Mouse (Mus musculus) common myeloid progenitor, adult 5-6 weeks (primary cell): Measurements from ENCODE around the gene Ccdc65. TPM values are rescaled to one million over a fixed set of nuclear protein-coding genes. Genes with fewer than 3 reads are reported as not detected.
A peak's percentile ranks its signal among the peaks of the same experiment; 100 is the strongest.

Experiments
- ATAC-seq: replicated peaks from 2 replicates; pipeline ENCODE4 v1.8.0; 2016; ENCODE audit warnings: low read depth, mild to moderate bottlenecking, moderate TSS enrichment, inconsistent platforms; ENCODE audit not compliant: poor library complexity, severe bottlenecking
- total RNA-seq: library from RNA; stranded (forward); fragments of 200-1000, 187-1606 nt; gene quantifications from 2 replicates; pipeline ENCODE4 v1.2.3, GENCODE M21; 2017

The Ccdc65 gene
- total RNA-seq = not detected in 2 replicates

DNA sequence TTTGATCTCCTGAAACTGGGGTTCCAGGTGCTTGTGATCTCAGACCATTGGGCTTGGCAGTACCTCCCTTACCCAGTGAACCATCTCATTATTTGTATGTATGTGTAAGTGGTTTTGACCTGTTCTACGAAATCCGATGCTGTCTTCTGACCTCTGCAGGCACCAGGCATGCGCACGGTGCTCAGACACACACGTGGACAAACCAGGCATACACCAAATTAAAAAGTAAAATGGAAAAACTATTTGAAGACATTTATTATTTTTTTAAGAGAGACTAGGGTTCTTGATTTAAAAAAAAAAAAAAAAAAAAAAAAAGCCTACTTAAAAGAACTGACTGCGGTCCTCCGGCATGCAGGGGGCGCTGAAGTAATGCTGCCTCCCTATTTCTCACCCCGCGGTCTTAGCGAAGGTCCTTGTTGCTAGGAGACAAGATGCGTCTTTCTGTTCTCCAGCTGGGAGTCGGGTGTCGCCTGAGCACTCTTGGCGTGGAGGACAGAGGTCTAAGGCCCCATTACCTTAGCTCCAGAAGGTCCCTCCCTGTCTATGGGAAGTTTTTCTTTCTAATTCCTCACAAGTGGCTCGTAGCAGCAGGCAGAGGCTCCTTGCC, at the start of gene Ccdc65:
Ccdc65 (plus strand) TSS at position 442 of the 607 bp plus-strand sequence.
- ATAC-seq = peak; percentile 90

- peak; percentile 77 for ATAC-seq
These were observed 45.8 kb upstream of the Ccdc65 start for GRCm38 (mm10) chr15:98662198-98662566.

DNA sequence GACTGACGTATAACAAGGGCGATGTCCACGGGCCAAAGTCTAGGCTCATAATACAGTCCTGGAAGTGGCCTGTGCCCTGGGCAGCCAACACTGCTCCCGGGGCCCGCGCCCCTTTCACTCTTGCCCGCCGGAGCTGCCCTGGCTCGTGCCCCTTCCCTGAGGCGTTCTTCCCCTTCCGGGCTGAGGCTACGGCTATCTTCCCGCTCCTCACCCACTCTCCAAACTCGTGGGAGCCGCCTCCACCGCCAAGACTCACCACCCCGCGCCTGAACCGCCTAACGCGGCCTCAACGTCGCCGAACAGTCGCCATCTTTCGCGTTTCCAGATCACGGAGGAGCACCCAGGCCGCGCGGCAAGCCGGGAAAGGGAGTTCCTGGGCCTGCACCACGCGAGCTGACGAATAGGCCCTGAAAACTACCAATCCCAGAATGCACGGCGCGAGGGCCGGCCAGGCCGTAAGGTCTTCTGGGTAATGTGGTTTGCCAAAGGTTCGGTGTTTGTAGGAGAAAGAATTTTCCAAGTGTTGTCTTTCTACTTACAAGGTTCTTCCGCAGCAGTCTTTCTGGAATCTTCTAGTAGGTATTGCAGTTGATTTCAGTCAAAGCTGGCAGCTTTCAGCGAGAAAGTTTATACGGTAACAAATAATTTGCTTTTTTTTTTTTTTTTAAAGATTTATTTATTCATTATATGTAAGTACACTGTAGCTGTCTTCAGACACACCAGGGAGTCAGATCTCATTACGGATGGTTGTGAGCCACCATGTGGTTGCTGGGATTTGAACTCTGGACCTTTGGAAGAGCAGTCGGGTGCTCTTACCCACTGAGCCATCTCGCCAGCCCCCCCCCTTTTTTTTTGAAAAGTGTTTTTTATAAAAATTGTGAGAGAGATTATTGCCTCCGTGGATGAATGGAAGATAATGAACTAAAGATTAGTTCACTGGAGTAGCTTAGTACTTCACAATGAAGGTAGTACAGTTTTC, 45.2 kb upstream of the Ccdc65 start, which contains the start of gene Ddx23:
Ddx23 (minus strand) TSS at position 328 of the 979 bp plus-strand sequence.
- peak; percentile 95 for ATAC-seq

DNA sequence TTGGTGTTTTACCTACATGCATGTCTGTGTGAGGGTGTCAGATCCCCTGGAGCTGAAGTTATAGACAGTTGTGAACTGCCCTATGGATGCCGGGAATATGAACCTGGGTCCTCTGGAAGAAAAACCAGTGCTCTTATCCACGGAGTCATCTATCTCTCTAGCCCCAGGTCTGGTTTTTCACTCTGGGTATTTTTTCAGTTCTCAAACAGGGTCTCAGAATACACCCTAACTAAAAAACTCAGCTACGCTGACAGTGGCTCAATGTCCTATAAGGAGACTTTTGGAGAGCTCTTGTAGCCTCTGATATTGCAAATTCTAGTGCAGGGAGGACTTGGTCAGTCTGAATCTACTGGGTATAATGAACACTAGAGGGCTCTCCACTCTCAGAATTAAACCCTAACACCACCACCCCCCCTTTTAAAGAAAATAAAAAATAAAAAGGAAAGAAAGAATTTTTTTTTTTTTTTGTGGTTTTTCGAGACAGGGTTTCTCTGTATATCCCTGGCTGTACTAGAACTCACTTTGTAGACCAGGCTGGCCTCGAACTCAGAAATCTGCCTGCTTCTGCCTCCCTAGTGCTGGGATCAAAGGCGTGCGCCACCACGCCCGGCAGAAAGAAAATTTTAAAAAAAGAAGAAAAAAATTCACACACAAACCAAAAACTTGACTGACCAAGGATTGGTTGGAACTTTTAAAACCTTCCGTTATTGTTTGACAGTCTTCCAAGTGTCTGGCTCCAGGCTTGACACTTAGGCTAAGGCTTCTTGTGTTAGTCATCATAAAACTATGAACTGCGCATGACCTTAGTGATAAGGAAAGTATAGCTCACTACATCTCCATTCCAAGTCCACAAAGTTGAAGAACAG, 43.7 kb upstream of the Ccdc65 start:
- peak; percentile 45; the same call in 1 of the 2 replicates for ATAC-seq

- no peak for ATAC-seq
These were observed 35.4 kb upstream of the Ccdc65 start for GRCm38 (mm10) chr15:98672592-98672991.

GRCm38 (mm10) chr15:98673732-98674131, 34.3 kb upstream of the Ccdc65 start:
- no peak for ATAC-seq

GRCm38 (mm10) chr15:98674284-98674993, 33.6 kb upstream of the Ccdc65 start:
- no peak for ATAC-seq

DNA sequence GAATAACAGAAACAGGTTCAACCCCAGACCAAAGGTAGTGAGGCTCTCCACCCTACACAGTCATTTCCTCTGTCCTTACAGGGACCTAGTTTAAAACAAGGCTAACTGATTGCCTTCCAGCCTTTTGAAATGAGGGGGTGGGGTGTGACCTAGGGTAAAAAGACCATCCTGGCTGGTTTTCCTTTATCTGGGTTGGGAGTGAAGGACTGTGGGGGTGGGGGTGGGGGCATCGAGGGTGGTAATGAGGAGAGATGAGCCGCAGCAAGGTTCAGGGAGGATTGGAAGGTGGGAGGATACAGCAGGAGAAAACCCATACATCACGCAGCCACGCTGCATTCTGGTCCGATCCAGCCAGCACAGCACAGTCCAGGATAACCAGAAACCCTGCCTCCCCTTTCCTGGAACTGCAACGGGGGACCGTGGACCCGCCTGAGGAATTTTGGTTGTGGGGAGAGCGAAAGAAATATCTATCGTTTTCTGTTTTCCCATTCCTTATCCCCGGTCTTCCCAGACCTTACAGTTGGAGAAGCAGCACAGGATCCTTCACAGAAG, 32.9 kb upstream of the Ccdc65 start:
- no peak for ATAC-seq

DNA sequence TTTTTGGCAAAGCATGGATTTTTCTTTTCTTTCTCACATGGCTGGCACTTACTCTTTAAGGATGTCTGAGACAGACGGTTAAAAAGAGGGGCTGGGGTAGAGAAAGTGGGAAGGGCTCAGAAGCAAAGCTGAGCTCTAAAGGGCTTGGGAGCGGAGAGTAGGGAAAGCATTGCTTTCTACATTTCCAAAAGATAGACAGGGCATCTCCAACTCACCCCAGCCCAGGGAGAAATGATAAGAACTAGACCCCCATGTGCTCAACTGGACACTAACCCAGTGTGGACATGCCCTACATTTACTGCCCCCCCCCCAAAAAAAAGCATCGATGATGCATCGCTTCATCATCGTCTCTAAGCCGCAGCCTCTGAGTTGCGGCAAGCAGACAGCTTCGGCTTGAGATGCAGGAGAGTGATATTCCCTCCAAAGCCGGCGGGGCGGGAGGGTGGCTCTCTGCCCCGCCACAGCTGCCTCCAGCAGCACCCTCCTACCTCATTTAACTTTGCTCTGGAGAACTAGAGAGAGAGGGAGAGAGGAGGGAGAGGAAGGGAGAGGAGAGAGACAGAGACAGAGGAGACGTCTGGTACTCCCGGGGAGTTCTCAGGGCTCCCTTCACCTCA, 32.3 kb upstream of the Ccdc65 start:
- no peak for ATAC-seq

DNA sequence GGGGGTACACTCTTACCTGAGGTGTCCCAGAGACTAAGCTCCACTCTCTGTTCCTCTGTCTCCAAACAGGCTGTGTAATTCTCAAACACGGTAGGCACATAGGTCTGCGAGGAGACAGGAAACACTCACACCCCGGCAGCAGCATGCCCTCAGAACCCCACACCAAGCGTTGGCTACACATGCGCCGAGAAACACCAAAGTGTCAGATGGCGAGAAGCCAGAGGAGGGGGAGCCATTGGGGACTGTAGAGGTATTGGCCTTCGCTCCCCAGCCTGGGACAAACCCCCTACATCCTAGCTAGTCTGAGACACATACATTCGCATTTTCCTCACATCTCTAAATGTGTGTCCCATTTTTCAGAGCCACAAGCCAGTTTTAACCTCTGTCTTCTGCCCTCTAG, 31.5 kb upstream of the Ccdc65 start:
- no peak for ATAC-seq

- ATAC-seq = peak; percentile 98
These were observed 30.9 kb upstream of the Ccdc65 start, which contains the start of gene Rnd1 for GRCm38 (mm10) chr15:98676940-98677728. Gene Rnd1 (minus strand): TSS chr15:98677461.

DNA sequence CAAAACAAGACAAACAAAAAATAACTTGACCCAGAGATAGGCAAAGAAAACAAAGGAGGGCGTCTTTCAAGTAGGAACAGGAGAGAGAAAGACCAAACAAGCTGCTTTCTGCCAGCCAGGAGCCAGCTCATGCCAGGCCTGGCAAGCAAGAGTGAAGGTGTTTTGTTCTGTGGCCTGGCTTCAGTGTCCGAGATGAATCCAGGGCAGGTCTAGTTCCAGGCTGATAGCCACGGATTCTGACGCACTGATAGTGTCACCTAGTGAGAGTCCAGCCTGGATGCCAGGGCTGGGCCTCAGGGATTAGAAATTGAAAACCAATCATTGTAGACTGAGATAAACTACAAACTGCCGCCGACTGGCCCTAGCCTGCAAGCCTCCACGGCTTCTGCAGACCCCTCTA, 30.0 kb upstream of the Ccdc65 start:
- ATAC-seq = no peak

- no peak for ATAC-seq
These were observed 27.3 kb upstream of the Ccdc65 start for GRCm38 (mm10) chr15:98680660-98681059.

DNA sequence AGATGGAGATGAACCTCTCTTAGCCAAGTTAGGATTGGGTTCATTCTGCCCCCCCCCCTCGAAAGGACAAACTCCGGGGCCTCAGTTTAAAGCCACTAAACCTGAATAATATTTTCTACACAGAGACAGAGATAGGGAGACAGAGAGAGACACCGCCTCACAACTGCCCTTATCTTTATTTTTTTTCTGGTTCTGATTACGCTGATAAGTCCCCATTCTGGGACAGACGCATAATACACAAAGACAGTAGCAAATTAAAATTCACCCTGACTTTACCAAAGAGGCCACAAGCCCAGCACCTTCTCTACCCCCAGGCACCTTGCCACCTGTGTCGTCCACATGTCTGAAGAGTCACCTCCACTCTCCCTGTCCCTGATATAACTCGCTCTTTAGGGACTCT, 26.4 kb upstream of the Ccdc65 start:
- no peak for ATAC-seq

- ATAC-seq = no peak; the same call in 1 of the 2 replicates
These were observed 24.8 kb upstream of the Ccdc65 start for GRCm38 (mm10) chr15:98683177-98683576.

- peak; percentile 56; the same call in 1 of the 2 replicates for ATAC-seq
These were observed 24.3 kb upstream of the Ccdc65 start for GRCm38 (mm10) chr15:98683746-98684145.

GRCm38 (mm10) chr15:98685926-98686325, 22.1 kb upstream of the Ccdc65 start:
- ATAC-seq = no peak

GRCm38 (mm10) chr15:98689682-98690081, 18.3 kb upstream of the Ccdc65 start:
- ATAC-seq = no peak
